Mouse (Mus musculus) ES-Bruce4 (cell line): ENCODE results near the gene Themis2.

ENCODE experiments used
- CTCF ChIP-seq: IDR thresholded peaks from one replicate; pipeline ENCODE4 v1.8.1; 2011; ENCODE audit warnings: low read depth, low read length
- EP300 ChIP-seq: IDR thresholded peaks from 2 replicates; pipeline ENCODE4 v1.6.1; 2011; ENCODE audit warnings: low read depth, low read length; ENCODE audit not compliant: insufficient read depth

DNA sequence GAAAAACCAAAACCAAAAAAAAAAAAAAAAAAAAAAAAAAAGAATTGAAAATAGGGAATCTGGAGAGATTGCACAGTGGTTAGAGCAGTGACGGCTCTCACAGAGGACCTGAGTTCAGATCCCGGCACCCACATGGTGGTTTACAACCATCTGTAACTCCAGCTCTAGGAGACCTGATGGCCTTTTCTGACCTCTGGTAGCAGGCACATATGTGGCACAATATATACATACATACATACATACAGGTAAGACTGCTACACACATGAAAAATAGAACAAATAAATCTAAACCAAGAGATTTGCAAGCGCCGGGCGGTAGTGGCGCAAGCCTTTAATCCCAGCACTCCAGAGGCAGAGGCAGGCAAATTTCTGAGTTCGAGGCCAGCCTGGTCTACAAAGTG, 7.7 kb upstream of the Themis2 start:
- TF ChIP-seq CTCF (no peak), EP300 (no peak)
